Mouse (Mus musculus): ENCODE results near the gene Slco6d1. TPM values are rescaled to one million over a fixed set of nuclear protein-coding genes. Genes with fewer than 3 reads are reported as not detected.
"Not testable (repeated sequence)": the region's sequence is repeated elsewhere in the genome, so short reads cannot be mapped to it uniquely, and the experiment has no call there.

Slco6d1 gene
- polyA plus RNA-seq, 1 experiment: 24.4 TPM

DNA sequence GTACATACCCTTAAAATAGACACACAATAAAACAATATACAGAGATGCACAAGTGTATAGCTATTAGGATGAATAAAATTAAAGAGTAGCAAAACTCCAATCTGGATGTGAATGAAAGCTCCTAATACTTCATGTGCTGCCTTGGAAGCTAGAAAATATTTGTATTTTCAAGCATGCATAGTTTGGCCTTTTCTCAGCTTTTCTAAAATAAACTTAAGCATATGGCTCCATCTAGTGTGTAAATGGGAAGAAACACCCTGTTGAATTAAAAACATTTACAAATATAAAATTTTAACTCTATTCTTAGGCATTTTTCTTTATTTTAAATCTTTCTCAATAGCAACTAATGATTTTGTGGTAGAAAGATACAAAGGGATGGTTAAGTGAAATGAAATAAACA, 102.6 kb downstream of the Slco6d1 start:
- TF ChIP-seq POLR2A (IDR thresholded peaks at IDR 0.05; ENCODE audit: control insufficient read depth, low read depth, low read length) (no peak), CTCF (IDR thresholded peaks at IDR 0.05; ENCODE audit: control insufficient read depth, insufficient read depth, insufficient replicate concordance, low read depth, low read length) (no peak)
- H3K27ac ChIP-seq (ENCODE audit: control insufficient read depth, insufficient read depth, low read depth, low read length): no peak overlapping the region
- H3K36me3 ChIP-seq (ENCODE audit: control insufficient read depth, insufficient read depth, low read length): no peaks in the 10 kb centered on the region
- H3K4me3 ChIP-seq (ENCODE audit: control insufficient read depth, low read depth, low read length): no peak overlapping the region
- no peaks in the 10 kb centered on the region for H3K4me1 ChIP-seq (ENCODE audit: control insufficient read depth, insufficient read depth, low read length)
- no peaks in the 10 kb centered on the region for H3K27me3 ChIP-seq (ENCODE audit: control insufficient read depth, insufficient read depth, low read length)

GRCm38 (mm10) chr1:98528368-98528767, 107.4 kb downstream of the Slco6d1 start:
- H3K36me3 ChIP-seq (ENCODE audit: control insufficient read depth, insufficient read depth, low read length); H3K4me1 ChIP-seq (ENCODE audit: control insufficient read depth, insufficient read depth, low read length); H3K27me3 ChIP-seq (ENCODE audit: control insufficient read depth, insufficient read depth, low read length); H3K27ac ChIP-seq (ENCODE audit: control insufficient read depth, insufficient read depth, low read depth, low read length); H3K4me3 ChIP-seq (ENCODE audit: control insufficient read depth, low read depth, low read length): not testable (repeated sequence)

GRCm38 (mm10) chr1:98545372-98545771, 124.4 kb downstream of the Slco6d1 start:
- no peaks in the 10 kb centered on the region for H3K27me3 ChIP-seq (ENCODE audit: control insufficient read depth, insufficient read depth, low read length)
- H3K4me3 ChIP-seq (ENCODE audit: control insufficient read depth, low read depth, low read length): no peak overlapping the region
- H3K4me1 ChIP-seq (ENCODE audit: control insufficient read depth, insufficient read depth, low read length): no peaks in the 10 kb centered on the region
- no peaks in the 10 kb centered on the region for H3K36me3 ChIP-seq (ENCODE audit: control insufficient read depth, insufficient read depth, low read length)
- no peak overlapping the region for H3K27ac ChIP-seq (ENCODE audit: control insufficient read depth, insufficient read depth, low read depth, low read length)
- TF ChIP-seq CTCF (IDR thresholded peaks at IDR 0.05; ENCODE audit: control insufficient read depth, insufficient read depth, insufficient replicate concordance, low read depth, low read length) (no peak), POLR2A (IDR thresholded peaks at IDR 0.05; ENCODE audit: control insufficient read depth, low read depth, low read length) (no peak)

DNA sequence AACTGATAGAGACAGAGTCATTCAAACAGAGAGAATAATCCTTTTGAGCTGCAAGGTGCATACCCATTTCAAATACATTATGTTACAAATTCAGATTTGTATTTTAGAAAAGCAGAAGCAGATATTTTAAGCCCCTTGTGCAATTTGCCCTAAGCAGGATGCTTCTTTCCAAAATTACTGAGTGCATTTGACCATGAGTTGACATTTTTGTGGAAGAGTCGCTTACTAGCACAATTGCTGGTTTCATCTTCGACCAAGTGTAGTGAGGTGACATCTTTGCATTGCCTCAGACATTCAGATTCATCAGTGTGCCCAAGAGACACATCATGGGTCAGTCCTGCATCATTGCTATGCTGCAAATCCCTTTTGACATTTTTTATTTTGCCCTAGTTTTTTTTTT, 133.5 kb downstream of the Slco6d1 start:
- TF ChIP-seq POLR2A (IDR thresholded peaks at IDR 0.05; ENCODE audit: control insufficient read depth, low read depth, low read length) (no peak), CTCF (IDR thresholded peaks at IDR 0.05; ENCODE audit: control insufficient read depth, insufficient read depth, insufficient replicate concordance, low read depth, low read length) (no peak)
- H3K27ac ChIP-seq (ENCODE audit: control insufficient read depth, insufficient read depth, low read depth, low read length): no peak overlapping the region
- H3K36me3 ChIP-seq (ENCODE audit: control insufficient read depth, insufficient read depth, low read length): no peaks in the 10 kb centered on the region
- H3K4me1 ChIP-seq (ENCODE audit: control insufficient read depth, insufficient read depth, low read length): no peaks in the 10 kb centered on the region
- no peak overlapping the region for H3K4me3 ChIP-seq (ENCODE audit: control insufficient read depth, low read depth, low read length)
- no peaks in the 10 kb centered on the region for H3K27me3 ChIP-seq (ENCODE audit: control insufficient read depth, insufficient read depth, low read length)

- no peak overlapping the region for H3K4me3 ChIP-seq (ENCODE audit: control insufficient read depth, low read depth, low read length)
- H3K4me1 ChIP-seq (ENCODE audit: control insufficient read depth, insufficient read depth, low read length): no peaks in the 10 kb centered on the region
- H3K36me3 ChIP-seq (ENCODE audit: control insufficient read depth, insufficient read depth, low read length): no peaks in the 10 kb centered on the region
- H3K27ac ChIP-seq (ENCODE audit: control insufficient read depth, insufficient read depth, low read depth, low read length): no peak overlapping the region
- TF ChIP-seq CTCF (IDR thresholded peaks at IDR 0.05; ENCODE audit: control insufficient read depth, insufficient read depth, insufficient replicate concordance, low read depth, low read length): no peak
- no peak for TF ChIP-seq POLR2A (IDR thresholded peaks at IDR 0.05; ENCODE audit: control insufficient read depth, low read depth, low read length)
- no peaks in the 10 kb centered on the region for H3K27me3 ChIP-seq (ENCODE audit: control insufficient read depth, insufficient read depth, low read length)
Observed at GRCm38 (mm10) chr1:98565701-98566100, 144.8 kb downstream of the Slco6d1 start.
